Mouse (Mus musculus) MEL (cell line): ENCODE results near the gene Abi3. TPM values are rescaled to one million over a fixed set of nuclear protein-coding genes. Genes with fewer than 3 reads are reported as not detected.
A peak's percentile ranks its signal among the peaks of the same experiment; 100 is the strongest.

Experiments used
- DNase-seq: peaks from one replicate; pipeline ENCODE4 v3.0.0; 2011; ENCODE audit warnings: low read depth, low spot score
- H3K27ac ChIP-seq: 2 replicates; pipeline ENCODE4 v1.5.1; 2012; ENCODE audit warnings: low read depth, mild to moderate bottlenecking, control low read depth, low read length, moderate library complexity; ENCODE audit not compliant: control insufficient read depth
- H3K27me3 ChIP-seq, 2 experiments: fragments of 150-350 bp in 1 of 2; sonication (generic) in 1 of 2; 2 replicates each; pipeline ENCODE4 v1.6.1; 2012; ENCODE audit warnings: low read length in 2 of 2, mild to moderate bottlenecking in 2 of 2, improper control_type of control experiment in 1 of 2, moderate library complexity in 1 of 2; ENCODE audit not compliant: insufficient read depth in 2 of 2, control insufficient read depth in 1 of 2
- H3K36me3 ChIP-seq, 2 experiments: 2 replicates each; pipeline ENCODE4 v1.6.1; 2012 to 2014; ENCODE audit warnings: low read length in 2 of 2, improper control_type of control experiment in 1 of 2, inconsistent platforms in 1 of 2, mild to moderate bottlenecking in 1 of 2; ENCODE audit not compliant: insufficient read depth in 2 of 2, control insufficient read depth in 1 of 2
- H3K4me1 ChIP-seq, 2 experiments: fragments of 150-350 bp in 1 of 2; sonication (generic) in 1 of 2; 2 replicates each; pipeline ENCODE4 v1.6.1; 2012; ENCODE audit warnings: low read length in 2 of 2, improper control_type of control experiment in 1 of 2, mild to moderate bottlenecking in 1 of 2; ENCODE audit not compliant: insufficient read depth in 2 of 2, control insufficient read depth in 1 of 2
- H3K4me3 ChIP-seq, 2 experiments: fragments of 150-350 bp in 1 of 2; sonication (generic) in 1 of 2; 2 replicates each; pipeline ENCODE4 v1.5.1; 2012; ENCODE audit warnings: low read depth in 2 of 2, low read length in 2 of 2, mild to moderate bottlenecking in 2 of 2, moderate library complexity in 2 of 2, control low read depth in 1 of 2, improper control_type of control experiment in 1 of 2; ENCODE audit not compliant: control insufficient read depth in 1 of 2, insufficient read depth in 1 of 2
- H3K79me2 ChIP-seq: 2 replicates; pipeline ENCODE4 v1.6.1; 2012; ENCODE audit warnings: mild to moderate bottlenecking, low read length, moderate library complexity; ENCODE audit not compliant: control insufficient read depth, poor library complexity, insufficient read depth
- H3K9ac ChIP-seq: 2 replicates; pipeline ENCODE4 v1.6.1; 2012; ENCODE audit warnings: low read depth, mild to moderate bottlenecking, control low read depth, low read length, moderate library complexity; ENCODE audit not compliant: control insufficient read depth, poor library complexity, severe bottlenecking
- H3K9me3 ChIP-seq: fragments of 150-350 bp; sonication (generic); replicated peaks from 2 replicates; pipeline ENCODE4 v1.6.1; 2012; ENCODE audit warnings: mild to moderate bottlenecking, low read length, improper control_type of control experiment, moderate library complexity; ENCODE audit not compliant: insufficient read depth
- BHLHE40 ChIP-seq: IDR thresholded peaks from 2 replicates; pipeline ENCODE4 v1.6.1; 2012; ENCODE audit warnings: low read depth, mild to moderate bottlenecking, inconsistent platforms, low read length, improper control_type of control experiment, borderline replicate concordance
- CHD1 ChIP-seq: IDR thresholded peaks from 2 replicates; pipeline ENCODE4 v1.6.1; 2012; ENCODE audit warnings: low read depth, mild to moderate bottlenecking, inconsistent platforms, low read length, improper control_type of control experiment
- CHD2 ChIP-seq: IDR thresholded peaks from 2 replicates; pipeline ENCODE4 v1.6.1; 2011; ENCODE audit warnings: low read length, improper control_type of control experiment
- E2F4 ChIP-seq: IDR thresholded peaks from 2 replicates; pipeline ENCODE4 v1.6.1; 2011; ENCODE audit warnings: low read depth, low read length, improper control_type of control experiment, borderline replicate concordance
- EP300 ChIP-seq, 2 experiments: IDR thresholded peaks; 2 replicates each; pipeline ENCODE4 v1.6.1; 2011; ENCODE audit warnings: improper control_type of control experiment in 2 of 2, low read length in 2 of 2, low read depth in 1 of 2, mild to moderate bottlenecking in 1 of 2
- GATA1 ChIP-seq: IDR thresholded peaks from 2 replicates; pipeline ENCODE4 v1.6.1; 2011; ENCODE audit warnings: low read depth, low read length, improper control_type of control experiment
- HCFC1 ChIP-seq: IDR thresholded peaks from 2 replicates; pipeline ENCODE4 v1.6.1; 2012; ENCODE audit warnings: low read depth, mild to moderate bottlenecking, inconsistent platforms, low read length, improper control_type of control experiment, moderate library complexity
- JUND ChIP-seq: IDR thresholded peaks from 2 replicates; pipeline ENCODE4 v1.6.1; 2011; ENCODE audit warnings: low read depth, mild to moderate bottlenecking, improper control_type of control experiment, low read length
- MAFK ChIP-seq: IDR thresholded peaks from 2 replicates; pipeline ENCODE4 v1.6.1; 2011; ENCODE audit warnings: low read depth, mild to moderate bottlenecking, low read length, improper control_type of control experiment, borderline replicate concordance
- MAX ChIP-seq: IDR thresholded peaks from 2 replicates; pipeline ENCODE4 v1.6.1; 2011; ENCODE audit warnings: low read length, improper control_type of control experiment
- MEF2A ChIP-seq: IDR thresholded peaks from 2 replicates; pipeline ENCODE4 v1.6.1; 2014; ENCODE audit warnings: low read depth, mild to moderate bottlenecking, inconsistent platforms, low read length, improper control_type of control experiment; ENCODE audit not compliant: poor library complexity, insufficient replicate concordance, severe bottlenecking; ENCODE audit errors: extremely low read depth
- MYC ChIP-seq: IDR thresholded peaks from 2 replicates; pipeline ENCODE4 v1.6.1; 2011; ENCODE audit warnings: low read depth, mild to moderate bottlenecking, low read length, improper control_type of control experiment, moderate library complexity
- NELFE ChIP-seq: IDR thresholded peaks from 2 replicates; pipeline ENCODE4 v1.6.1; 2011; ENCODE audit warnings: low read depth, low read length, improper control_type of control experiment
- NRF1 ChIP-seq: IDR thresholded peaks from 2 replicates; pipeline ENCODE4 v1.6.1; 2014; ENCODE audit warnings: low read depth, mild to moderate bottlenecking, inconsistent platforms, low read length, improper control_type of control experiment, moderate library complexity; ENCODE audit not compliant: poor library complexity, insufficient read depth, severe bottlenecking
- POLR2A ChIP-seq, 2 experiments: IDR thresholded peaks; 2 replicates each; pipeline ENCODE4 v1.6.1; 2011 to 2012; ENCODE audit warnings: low read length in 2 of 2, mild to moderate bottlenecking in 2 of 2, control low read depth in 1 of 2, improper control_type of control experiment in 1 of 2, low read depth in 1 of 2, moderate library complexity in 1 of 2; ENCODE audit not compliant: control insufficient read depth in 1 of 2, insufficient read depth in 1 of 2, poor library complexity in 1 of 2
- POLR2AphosphoS2 ChIP-seq: IDR thresholded peaks from 2 replicates; pipeline ENCODE4 v1.6.1; 2011; ENCODE audit warnings: low read length, improper control_type of control experiment
- POLR2AphosphoS5 ChIP-seq: IDR thresholded peaks from 2 replicates; pipeline ENCODE4 v1.6.1; 2012; ENCODE audit warnings: low read depth, borderline replicate concordance, mild to moderate bottlenecking, inconsistent platforms, low read length, moderate library complexity, mixed read lengths
- RAD21 ChIP-seq: IDR thresholded peaks from 2 replicates; pipeline ENCODE4 v1.6.1; 2011; ENCODE audit warnings: mild to moderate bottlenecking, low read depth, low read length, improper control_type of control experiment
- SIN3A ChIP-seq: IDR thresholded peaks from 2 replicates; pipeline ENCODE4 v1.6.1; 2012; ENCODE audit warnings: low read length, improper control_type of control experiment, inconsistent platforms
- SMC3 ChIP-seq: IDR thresholded peaks from 2 replicates; pipeline ENCODE4 v1.6.1; 2011; ENCODE audit warnings: low read depth, low read length, improper control_type of control experiment
- TAL1 ChIP-seq: IDR thresholded peaks from 2 replicates; pipeline ENCODE4 v1.6.1; 2012; ENCODE audit warnings: mild to moderate bottlenecking, inconsistent platforms, low read length, moderate library complexity, mixed read lengths
- TCF12 ChIP-seq: IDR thresholded peaks from 2 replicates; pipeline ENCODE4 v1.6.1; 2014; ENCODE audit warnings: low read depth, mild to moderate bottlenecking, inconsistent platforms, low read length, improper control_type of control experiment, moderate library complexity
- UBTF ChIP-seq: IDR thresholded peaks from 2 replicates; pipeline ENCODE4 v1.6.1; 2012; ENCODE audit warnings: low read depth, mild to moderate bottlenecking, inconsistent platforms, low read length, improper control_type of control experiment, moderate library complexity, borderline replicate concordance; ENCODE audit not compliant: insufficient read depth
- USF1 ChIP-seq: IDR thresholded peaks from 2 replicates; pipeline ENCODE4 v1.6.1; 2014; ENCODE audit warnings: low read depth, mild to moderate bottlenecking, inconsistent platforms, low read length, improper control_type of control experiment, moderate library complexity
- USF2 ChIP-seq, 2 experiments: IDR thresholded peaks; 2 replicates each; pipeline ENCODE4 v1.6.1; 2011 to 2012; ENCODE audit warnings: improper control_type of control experiment in 2 of 2, low read length in 2 of 2, borderline replicate concordance in 1 of 2, inconsistent platforms in 1 of 2, low read depth in 1 of 2, mild to moderate bottlenecking in 1 of 2; ENCODE audit not compliant: insufficient read depth in 1 of 2
- ZC3H11A ChIP-seq: IDR thresholded peaks from 2 replicates; pipeline ENCODE4 v1.6.1; 2012; ENCODE audit warnings: low read depth, mild to moderate bottlenecking, inconsistent platforms, low read length, improper control_type of control experiment
- polyA plus RNA-seq, 2 experiments: library from polyadenylated mRNA; stranded (reverse) in 1 of 2; unstranded in 1 of 2; fragments of >175 nt in 1 of 2; fragments of >200 nt in 1 of 2; gene quantifications; 2 replicates each; pipeline versions ENCODE4 v1.2.1 to v1.2.4; 2012; ENCODE audit warnings: low replicate concordance in 2 of 2, low read depth in 1 of 2; ENCODE audit not compliant: insufficient read length in 2 of 2, insufficient read depth in 1 of 2, missing spikeins in 1 of 2
- total RNA-seq: library from RNA; depleted of rRNA; stranded (reverse); fragments of 300-350 nt; gene quantifications from 2 replicates; pipeline ENCODE4 v1.2.3, GENCODE M21; 2012

Abi3 gene
- total and polyA plus RNA-seq, 3 experiments = 3.3 to 15.4 TPM; not detected in 1

DNA sequence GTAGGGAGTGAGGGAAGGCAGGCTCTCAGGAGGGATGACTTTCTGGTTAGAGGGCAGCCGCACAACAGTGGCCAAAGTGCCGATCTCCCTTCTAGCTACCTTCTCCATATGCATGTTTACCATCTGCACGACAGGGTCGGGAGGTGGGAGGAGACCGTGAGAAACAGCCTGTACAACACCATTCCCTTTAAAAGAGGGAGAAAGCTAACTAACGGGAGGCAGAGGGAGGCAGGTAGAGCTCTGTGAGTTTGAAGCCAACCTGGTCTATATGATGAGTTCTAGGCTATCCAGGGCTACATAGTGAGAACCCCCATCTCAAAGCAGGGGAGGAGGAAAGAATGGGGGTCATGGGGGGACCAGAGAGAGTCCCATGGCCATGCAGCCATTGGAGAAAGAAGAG, 6.4 kb downstream of the Abi3 start:
- DNase-seq = no peak
- H3K27me3 ChIP-seq = no peaks in the 10 kb centered on the region
- H3K4me1 ChIP-seq = peaks cover 16 to 49% of the 10 kb centered on the region in 2 experiments
- H3K27ac ChIP-seq = peak overlapping the region; percentile 97
- peak overlapping the region; percentile 74 for H3K9ac ChIP-seq
- H3K79me2 ChIP-seq = no peaks in the 10 kb centered on the region; the same call in 1 of the 2 replicates
- H3K4me3 ChIP-seq = peak overlapping the region; percentile 16 to 37
- H3K36me3 ChIP-seq = peaks cover 0 to 25% of the 10 kb centered on the region in 2 experiments; a peak in 2 of 4 replicates
- TF ChIP-seq GATA1 = no peak
- TF ChIP-seq TCF12 = no peak
- TF ChIP-seq CHD2 = no peak
- no peak for TF ChIP-seq POLR2A (IDR thresholded peaks at IDR 0.05; ENCODE audit: control insufficient read depth in 1 of 2, insufficient read depth in 1 of 2, low read depth in 1 of 2, low read length in 2 of 2, poor library complexity in 1 of 2)
- 0 out of 2 replicates have a peak, but pooled peaks have one; percentile 65 for TF ChIP-seq CHD1
- TF ChIP-seq BHLHE40 = no peak
- H3K9me3 ChIP-seq = no peaks in the 10 kb centered on the region

DNA sequence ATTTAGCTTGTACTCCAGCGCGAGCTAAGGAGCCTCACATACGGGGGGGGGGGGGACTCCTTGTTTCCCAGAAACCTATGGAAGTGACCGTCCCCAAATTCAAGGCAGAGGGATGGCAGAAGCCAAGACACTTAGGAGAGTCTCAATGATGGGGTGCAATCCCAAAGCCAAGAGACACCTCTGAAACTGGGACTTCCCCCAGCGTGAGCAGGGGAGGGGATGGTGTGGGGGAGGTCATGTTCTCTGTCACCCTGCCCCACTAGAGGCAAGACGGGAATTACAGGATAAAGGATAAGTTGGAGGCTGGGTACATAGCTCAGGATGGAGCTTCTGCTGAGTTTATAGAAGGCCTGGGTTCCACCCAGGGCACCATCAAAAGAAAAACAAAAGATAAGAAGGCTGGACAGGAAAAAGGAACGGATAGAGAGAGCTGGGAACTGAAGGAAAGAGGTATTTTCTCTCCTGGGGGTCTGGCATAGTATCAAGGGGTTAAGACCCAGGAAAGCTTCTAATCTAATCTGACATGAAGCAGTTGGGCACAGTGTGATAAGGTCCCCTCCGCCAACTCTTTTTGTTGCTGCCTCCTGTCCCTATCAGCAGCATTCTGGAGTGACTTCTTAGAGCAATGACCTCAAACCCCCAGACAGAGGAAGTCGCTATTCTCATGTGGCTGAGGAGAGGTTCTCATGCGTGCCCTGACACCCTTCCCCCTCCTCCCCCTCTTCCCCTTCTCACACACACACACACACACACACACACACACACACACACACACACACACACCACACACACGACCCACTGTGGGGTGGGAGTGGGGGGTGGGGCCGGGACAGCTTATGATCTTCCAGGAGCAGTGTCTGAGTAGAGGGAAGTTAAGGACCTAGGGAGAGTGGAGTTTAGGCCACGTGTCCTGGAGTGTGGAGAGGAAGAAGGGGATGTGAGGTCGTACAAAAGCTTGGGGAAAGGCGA, 7.2 kb downstream of the Abi3 start:
- H3K9ac ChIP-seq = peak overlapping the region; percentile 74
- H3K4me1 ChIP-seq = peaks cover 16 to 49% of the 10 kb centered on the region in 2 experiments
- peak overlapping the region; percentile 97 for H3K27ac ChIP-seq
- no peaks in the 10 kb centered on the region for H3K9me3 ChIP-seq
- peak overlapping the region; percentile 45 to 52 for H3K4me3 ChIP-seq
- peak; percentile 99 for DNase-seq
- no peaks in the 10 kb centered on the region; the same call in 1 of the 2 replicates for H3K79me2 ChIP-seq
- no peaks in the 10 kb centered on the region for H3K27me3 ChIP-seq
- H3K36me3 ChIP-seq = peaks cover 0 to 25% of the 10 kb centered on the region in 2 experiments; a peak in 2 of 4 replicates
- TF ChIP-seq GATA1 = peak; percentile 100
- TF ChIP-seq CHD2 = peak; percentile 72; the same call in 1 of the 2 replicates
- TF ChIP-seq ZC3H11A = peak; percentile 30; the same call in 1 of the 2 replicates
- peak; percentile 59 for TF ChIP-seq HCFC1
- TF ChIP-seq BHLHE40 = peak; percentile 87
- TF ChIP-seq USF1 = peak; percentile 86
- no peak; the same call in 1 of the 2 replicates for TF ChIP-seq CHD1
- TF ChIP-seq SIN3A = peak; percentile 98
- peak; percentile 88 for TF ChIP-seq MAX
- peak; percentile 98 to 99 for TF ChIP-seq EP300 (IDR thresholded peaks at IDR 0.05; ENCODE audit: low read depth in 1 of 2, low read length in 2 of 2)
- no peak for TF ChIP-seq NRF1
- TF ChIP-seq MEF2A = peak; percentile 80; the same call in 1 of the 2 replicates
- peak; percentile 99 for TF ChIP-seq TCF12
- TF ChIP-seq SMC3 = no peak
- no peak for TF ChIP-seq POLR2AphosphoS5
- peak; percentile 82 for TF ChIP-seq JUND
- peak; percentile 42 for TF ChIP-seq NELFE
- peak; percentile 97 for TF ChIP-seq MYC
- TF ChIP-seq UBTF = 0 out of 2 replicates have a peak, but pooled peaks have one; percentile 31
- TF ChIP-seq MAFK = peak; percentile 87; the same call in 1 of the 2 replicates
- peak; percentile 79 for TF ChIP-seq POLR2AphosphoS2
- TF ChIP-seq TAL1 = peak; percentile 94
- TF ChIP-seq USF2 (IDR thresholded peaks at IDR 0.05; ENCODE audit: borderline replicate concordance in 1 of 2, insufficient read depth in 1 of 2, low read depth in 1 of 2, low read length in 2 of 2) = 0 out of 4 replicates have a peak, but pooled peaks of 1 of the 2 experiments have one; percentile 24
- peak; percentile 62; the same call in 1 of the 2 replicates for TF ChIP-seq E2F4
- no peak; the same call in 1 of the 2 replicates for TF ChIP-seq RAD21
